Mouse (Mus musculus) heart, adult 18-20 months (tissue): ENCODE data around the gene Dync1i2. TPM values are rescaled to one million over a fixed set of nuclear protein-coding genes. Genes with fewer than 3 reads are reported as not detected.

Experiments
- DNase-seq, 2 experiments: peaks; one replicate each; pipeline ENCODE4 v3.0.0; 2021 to 2022; ENCODE audit warnings: mixed read lengths in 1 of 2
- long read RNA-seq, 2 experiments: library from polyadenylated mRNA; stranded (forward); transcript quantifications; one replicate each; pipeline ENCODE4 v2.0.0; 2021
- total RNA-seq, 2 experiments: library from RNA; stranded (reverse); gene quantifications; 2 replicates each; pipeline ENCODE4 v1.2.3; 2021

Dync1i2 gene
- 10 to 100 TPM; 60.3 to 62.0 TPM for total RNA-seq
- long read RNA-seq, experiment 1, transcript Dync1i2-201 (16 exons, 2,631 nt), result major isoform, 42 of 81 reads
- long read RNA-seq, experiment 1, transcript Dync1i2-204 (16 exons, 2,466 nt), result minor isoform, 12 of 81 reads
- long read RNA-seq, experiment 1, partial matches to known transcripts, result 21 of 81 reads
- long read RNA-seq, experiment 1, other reads (novel, unspliced or antisense), result 5 of 81 reads
- long read RNA-seq, experiment 2, transcript Dync1i2-204 (16 exons, 2,466 nt), result minor isoform, 9 of 51 reads
- long read RNA-seq, experiment 2, transcript Dync1i2-201 (16 exons, 2,631 nt), result major isoform, 18 of 51 reads
- long read RNA-seq, experiment 2, partial matches to known transcripts, result 16 of 51 reads
- long read RNA-seq, experiment 2, other reads (novel, unspliced or antisense), result 7 of 51 reads

DNA sequence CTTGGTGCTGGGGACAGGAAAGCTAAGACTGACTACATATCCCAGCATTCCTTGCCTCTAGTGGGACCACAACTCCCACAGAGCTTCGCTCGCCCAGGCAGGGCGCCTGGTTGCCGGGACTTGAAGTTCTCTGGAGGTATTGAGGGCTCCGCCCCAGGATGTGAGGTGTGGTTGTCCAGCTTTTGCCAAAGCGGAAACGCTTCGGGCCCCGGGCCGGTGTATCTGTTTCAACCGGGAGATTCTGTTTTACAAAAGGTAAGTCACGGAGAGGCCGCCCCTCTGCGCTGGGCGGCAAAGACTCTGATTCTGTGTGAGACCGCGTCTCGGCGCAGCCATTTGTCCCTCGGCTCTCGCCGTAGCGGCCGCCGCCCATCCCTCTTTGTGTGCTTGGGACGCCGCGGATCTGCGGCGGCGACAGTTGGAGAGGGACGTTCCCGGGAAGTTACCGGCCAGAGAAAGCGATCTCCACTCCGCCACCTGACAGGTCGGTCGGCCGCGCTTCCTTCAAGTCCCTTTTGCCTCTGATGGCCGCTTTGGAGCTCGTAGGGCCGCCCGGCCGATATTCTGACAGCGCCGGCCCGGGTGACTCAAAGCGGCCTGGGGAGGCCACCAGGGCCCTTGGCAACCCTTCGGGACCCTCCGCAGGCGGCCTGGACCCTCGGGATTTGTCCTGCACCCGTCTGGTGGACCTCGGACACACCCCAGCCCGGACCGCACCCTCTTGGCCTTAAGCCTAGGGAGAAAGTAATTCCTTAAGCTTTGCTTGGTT, at the start of gene Dync1i2:
Gene Dync1i2, plus strand, starts transcription at position 116 of the 769 bp plus-strand sequence.
- DNase-seq, result peak; percentile 95 to 97

DNA sequence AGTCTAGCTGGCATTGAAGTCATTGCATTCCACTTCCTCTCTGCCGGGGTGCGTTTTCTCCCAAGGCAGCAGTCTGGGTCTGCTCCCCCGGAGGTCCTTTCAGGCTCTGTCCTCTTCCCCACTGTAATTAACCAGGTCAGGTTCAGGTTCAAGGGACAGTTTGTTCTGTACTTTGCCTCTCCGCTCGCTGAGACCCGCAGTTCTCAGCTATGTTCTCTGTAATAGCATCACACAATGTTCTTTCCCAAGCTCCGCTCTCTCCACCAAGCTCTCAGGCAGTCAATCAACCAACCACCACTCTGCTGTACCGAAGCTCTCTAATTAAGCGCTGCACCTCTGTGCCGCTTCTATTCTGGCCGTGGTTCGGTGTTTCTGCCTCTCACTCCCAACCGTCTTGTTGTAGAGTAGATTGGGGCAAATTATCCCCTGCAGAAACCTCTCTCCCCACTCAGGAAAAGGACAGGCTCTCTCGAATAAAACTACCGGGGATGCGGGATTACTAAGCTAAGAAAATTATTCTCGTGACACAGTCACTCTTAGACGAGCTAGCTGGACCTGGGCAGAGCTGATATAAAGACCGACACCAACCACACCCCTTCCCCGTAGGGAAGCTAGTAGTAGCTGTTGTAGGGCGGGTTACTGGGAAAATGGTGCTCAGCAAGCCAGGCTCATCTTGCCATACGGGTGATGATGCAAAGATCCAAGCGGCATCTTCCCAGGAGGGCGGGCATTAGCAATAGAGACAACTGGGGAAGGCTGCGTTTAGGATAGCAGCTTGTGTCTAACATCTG, 48.5 kb upstream of the Dync1i2 start:
- DNase-seq, result no peak

DNA sequence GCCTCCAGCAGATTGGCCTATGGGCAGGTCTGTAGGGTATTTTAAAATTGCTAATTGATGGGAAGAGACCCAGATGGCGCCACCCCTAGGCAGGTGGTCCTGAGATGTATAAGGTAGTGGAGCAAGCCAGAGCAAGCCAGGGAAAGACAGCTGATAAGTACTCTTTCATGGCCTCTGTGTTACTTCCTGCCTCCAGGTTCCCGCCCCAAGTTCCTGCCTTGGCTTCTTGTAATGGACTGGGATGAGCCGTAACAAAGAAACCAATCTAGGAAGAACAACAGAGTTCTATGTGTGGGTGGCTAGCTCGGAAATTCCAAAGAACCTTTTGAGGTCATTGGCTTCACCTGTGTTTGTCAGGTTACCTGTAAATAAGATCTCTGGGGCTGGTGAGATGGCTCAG, 44.3 kb upstream of the Dync1i2 start:
- DNase-seq, result no peak

DNA sequence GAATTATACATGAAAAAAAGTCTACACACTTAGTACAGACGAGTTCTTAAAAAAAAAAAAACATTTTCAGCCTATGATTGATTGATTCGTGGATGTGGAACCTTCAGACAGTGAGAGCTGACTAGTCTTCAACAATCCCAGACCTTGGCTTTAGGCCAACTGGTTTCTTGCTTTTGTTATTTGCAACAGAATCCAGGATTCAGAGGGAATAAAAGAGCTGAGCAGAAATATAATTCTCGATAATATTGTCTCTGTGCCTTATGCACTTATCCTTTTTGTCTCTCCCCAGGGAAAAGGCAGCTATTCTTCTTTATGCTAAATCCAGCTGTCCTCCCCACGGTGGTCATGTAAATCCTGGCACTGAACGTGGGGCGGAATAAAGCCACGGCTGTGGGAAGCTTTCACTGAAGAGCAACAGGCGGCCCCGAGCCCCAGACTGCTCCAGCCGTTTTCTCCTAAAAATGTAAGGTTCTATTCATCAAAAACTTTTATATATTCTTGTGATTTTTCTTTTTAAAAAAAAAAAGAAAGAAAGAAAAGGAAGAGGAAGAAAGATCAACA, 43.0 kb upstream of the Dync1i2 start:
- no peak for DNase-seq

DNA sequence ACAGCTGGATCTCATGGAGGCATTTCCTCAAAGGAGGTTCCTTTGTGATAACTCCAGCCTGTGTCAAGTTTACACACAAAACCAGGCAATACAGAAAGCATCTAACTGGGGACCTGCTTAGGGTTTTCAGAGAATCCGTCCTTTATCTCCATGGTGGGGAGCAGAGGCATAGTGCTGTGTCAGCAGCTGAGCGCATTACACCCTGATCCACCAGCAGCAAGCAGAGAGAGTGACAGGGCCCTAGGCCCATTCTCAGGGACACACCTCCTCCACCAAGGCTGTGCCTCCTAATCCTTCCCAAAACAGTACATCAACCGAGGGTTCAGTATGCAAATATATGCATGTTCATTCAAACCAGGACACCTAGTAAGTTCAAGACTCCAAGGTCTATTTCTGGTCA, 38.5 kb upstream of the Dync1i2 start:
- DNase-seq, result no peak

DNA sequence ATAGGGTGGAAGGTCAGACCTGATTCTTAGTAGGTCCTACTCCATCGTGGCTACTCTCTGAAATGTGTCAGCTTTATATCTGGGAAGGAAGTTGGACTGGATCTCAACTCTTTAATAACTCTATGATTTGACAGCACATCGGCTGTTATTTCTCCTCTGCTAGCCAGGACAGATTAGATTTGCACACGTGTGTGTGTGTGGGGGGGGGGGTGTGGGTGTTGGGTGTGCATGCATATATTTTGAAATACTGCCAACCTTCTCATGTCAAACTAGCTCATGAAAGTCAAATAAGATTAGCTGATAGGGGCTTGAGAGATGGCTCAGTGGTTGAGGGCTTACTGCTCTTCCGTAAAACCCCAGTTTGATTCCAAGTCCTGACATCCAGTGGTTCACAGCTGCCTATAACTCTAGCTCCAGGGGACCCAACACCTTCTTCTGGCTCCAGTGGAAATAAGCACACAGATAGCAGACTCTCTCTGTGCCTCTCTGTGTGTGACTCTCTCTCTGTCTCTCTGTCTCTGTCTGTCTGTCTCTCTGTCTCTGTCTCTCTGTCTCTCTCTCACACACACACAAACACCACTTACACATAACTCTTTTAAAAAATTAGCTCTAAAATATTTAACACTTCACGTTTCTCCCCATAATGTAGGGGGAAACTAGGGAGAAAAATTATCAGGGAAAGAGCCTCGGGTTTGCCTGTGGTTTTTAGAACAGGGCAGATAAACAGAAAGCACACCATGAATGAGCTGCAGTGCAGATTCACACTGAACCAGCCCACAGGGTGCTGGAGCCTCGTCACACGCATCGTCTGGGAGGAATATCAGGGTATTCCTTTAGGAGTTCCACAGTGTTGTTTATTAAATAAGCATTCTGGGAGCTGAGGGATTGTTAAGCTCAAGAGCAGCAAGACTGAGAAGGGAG, 34.9 kb upstream of the Dync1i2 start:
- no peak for DNase-seq

DNA sequence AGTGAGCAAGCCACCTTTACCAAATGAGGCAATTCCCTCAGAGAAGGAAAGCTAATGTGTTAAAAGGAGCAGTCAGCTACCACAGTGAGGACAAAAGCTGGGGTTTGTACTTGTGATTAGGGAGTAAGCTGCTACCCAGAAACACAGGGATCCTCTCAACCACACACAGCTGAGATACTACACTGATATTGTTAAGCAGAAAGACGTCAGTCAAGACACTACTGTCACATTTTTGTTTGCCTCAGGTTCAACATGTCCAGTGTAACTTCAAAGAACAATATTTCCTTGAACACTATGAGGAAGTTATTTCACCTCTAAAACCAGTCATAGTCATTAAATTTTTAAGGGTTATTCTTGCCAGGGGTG, 34.3 kb upstream of the Dync1i2 start:
- no peak for DNase-seq

DNA sequence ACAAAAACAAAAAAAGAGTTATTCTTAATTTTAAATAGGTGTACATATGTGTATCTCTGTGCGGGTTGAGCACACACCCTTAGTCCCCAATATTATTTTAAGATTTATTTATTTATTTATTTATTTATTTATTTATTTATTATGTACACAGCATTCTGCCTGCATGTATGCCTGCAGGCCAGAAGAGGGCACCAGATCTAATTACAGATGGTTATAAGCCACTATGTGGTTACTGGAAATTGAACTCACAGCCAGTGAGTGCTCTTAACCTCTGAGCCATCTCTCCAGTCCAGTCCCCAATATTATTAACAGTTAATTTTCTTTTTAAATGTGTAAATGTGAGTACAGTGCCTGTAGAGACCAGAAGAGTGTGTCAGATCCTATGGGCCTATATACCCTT, 33.7 kb upstream of the Dync1i2 start:
- no peak for DNase-seq

DNA sequence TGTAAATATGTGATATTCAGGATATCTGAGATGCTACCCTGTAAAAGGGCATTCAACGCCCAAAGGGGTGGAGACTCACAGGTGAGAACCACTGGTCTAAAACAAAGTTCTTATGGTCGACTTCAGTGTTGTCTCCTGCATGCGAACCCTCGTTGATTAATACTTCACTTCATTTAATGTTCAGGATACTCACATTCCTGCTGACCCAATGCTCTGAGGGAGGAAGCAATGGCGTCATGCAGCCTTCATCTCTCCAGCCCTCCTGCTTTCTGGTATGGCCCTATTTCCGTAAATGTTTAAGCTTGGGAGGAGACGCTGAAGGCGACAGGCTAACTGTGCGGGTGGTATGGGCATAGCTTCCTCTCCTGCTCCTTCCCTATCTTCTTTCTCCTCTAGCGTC, 31.8 kb upstream of the Dync1i2 start:
- DNase-seq, result no peak

DNA sequence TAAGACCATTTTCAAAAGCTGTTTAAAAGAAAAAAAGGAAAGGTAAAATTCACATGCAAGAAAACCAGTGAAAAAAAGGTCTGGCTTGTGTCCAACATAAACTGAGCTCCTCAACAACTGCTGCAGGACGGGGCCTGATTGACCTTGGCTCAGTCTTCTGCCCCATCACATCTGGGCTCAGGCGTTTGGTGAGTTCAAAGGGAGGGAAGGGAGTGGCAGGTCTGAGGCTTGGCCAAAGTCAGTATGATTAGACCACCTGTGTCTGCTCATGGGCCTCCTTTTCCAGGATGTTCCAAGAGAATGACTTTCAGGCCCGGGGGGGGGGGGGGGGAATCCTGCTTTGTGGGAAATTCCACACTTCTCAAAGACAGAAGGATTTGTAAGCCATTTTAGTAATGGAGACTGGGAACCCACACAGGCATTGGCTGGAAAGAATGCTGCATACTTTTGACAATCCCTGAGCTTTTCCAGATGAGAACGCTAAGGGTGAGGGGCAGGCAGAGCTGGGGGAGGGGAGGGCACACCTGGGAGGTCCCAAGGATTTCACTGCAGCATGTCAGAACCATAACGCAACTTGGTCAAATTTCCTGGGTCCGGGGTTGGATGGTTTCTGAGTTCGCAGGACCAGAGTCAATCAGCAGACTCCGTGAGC, 30.8 kb upstream of the Dync1i2 start:
- DNase-seq, result no peak

DNA sequence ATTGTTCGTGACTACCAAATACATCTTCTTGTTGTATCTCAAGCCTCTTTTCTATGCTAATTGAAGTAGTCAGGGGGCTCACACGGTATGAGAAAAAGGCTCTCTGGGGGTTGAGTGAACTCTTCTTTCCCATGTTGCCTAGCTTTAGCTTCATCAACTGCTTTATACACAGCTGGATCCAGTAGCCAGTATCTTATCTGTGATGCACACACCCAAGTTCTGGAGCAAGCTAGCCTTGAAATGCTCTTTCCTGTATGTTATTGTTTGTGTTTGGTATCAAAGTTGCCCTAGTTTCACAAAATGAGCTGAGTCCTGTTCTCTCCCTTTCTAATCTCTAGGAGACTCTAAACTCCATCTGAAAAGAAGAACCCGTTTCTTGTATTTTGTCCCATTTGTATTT, 23.6 kb upstream of the Dync1i2 start:
- DNase-seq, result no peak

DNA sequence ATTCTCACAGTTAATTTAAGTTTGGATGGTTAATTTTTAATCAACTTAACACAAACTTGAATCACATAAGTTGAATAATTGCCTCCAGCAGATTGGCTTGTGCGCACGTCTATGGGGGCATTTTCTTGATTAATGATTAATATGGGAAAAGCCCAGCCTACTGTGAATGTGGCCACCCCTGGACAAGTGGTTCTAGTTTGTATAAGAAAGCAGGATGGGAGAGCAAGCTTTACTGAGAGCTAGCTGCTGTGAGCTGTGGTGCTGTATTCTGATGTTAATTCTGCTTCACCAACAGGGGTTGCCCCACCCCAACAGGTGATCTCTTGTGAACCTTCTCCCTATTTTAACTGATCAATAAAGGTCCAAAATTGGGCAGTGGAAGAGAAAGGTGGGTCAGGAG, 22.6 kb upstream of the Dync1i2 start:
- no peak for DNase-seq

DNA sequence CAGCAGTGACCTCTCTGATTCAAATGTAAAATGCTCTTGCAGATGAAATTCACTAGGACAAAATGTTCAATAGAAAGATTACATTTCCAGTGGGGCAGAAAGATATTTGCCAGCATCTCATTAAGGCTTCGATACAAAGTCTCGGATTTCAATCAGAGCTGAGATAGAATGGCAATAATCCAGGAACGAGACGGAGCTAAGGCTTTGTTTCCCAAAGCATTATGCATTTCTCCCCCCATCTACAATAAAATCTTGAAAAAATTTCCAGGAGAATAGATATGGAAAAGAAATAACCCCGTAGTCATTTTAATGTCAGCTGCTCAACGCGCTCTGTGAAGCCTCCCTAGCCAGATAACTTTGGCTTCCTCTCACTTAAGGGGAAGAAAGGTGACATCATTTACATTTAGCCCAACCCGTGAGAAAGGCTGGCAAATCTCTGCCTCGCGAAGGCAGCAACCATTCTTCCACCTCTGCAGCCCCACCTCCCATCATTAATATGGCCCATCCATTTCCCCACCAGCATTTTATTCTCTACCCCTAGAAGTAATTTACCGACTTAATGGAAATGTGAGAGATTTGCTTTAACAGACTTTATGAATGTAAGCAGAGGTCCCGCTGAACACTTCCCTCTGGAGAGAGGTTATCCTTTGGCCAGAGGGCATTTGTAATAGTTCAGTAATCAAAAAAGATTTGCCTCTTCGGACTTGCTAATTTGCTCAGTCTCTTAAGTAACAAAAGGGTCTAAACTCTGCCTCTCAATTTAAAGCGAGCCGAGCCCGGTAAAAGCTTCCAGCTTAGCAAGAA, 19.9 kb upstream of the Dync1i2 start:
- DNase-seq, result no peak

DNA sequence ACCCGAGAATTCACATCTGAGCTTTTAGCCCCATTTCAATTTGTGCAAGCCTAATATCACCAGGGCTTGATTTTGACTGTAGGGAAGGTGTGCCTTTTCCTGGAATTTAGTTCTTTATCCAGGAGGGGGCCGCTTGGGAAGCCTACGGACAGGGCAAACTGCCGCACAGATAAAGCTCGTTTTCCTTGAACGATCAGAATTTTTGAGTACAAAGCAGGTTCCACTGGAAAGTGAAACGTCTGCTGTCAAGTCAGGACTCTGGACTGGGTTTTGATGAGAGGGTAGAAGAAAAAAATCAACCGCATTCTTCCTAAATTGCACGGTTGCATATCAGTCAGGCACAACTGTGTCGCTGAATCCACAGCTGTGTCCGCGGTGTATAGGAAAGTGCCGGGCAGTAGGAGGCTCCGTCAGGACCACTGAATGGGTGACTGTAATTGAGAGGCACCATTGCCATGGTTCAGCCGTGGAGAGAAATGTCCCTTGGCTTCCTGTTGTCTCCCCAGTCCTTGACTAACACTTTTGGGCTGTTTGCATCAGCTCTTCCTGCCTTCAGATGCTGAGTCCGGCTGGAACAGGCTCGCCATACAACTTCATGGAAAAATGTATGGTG, 19.2 kb upstream of the Dync1i2 start:
- no peak for DNase-seq

DNA sequence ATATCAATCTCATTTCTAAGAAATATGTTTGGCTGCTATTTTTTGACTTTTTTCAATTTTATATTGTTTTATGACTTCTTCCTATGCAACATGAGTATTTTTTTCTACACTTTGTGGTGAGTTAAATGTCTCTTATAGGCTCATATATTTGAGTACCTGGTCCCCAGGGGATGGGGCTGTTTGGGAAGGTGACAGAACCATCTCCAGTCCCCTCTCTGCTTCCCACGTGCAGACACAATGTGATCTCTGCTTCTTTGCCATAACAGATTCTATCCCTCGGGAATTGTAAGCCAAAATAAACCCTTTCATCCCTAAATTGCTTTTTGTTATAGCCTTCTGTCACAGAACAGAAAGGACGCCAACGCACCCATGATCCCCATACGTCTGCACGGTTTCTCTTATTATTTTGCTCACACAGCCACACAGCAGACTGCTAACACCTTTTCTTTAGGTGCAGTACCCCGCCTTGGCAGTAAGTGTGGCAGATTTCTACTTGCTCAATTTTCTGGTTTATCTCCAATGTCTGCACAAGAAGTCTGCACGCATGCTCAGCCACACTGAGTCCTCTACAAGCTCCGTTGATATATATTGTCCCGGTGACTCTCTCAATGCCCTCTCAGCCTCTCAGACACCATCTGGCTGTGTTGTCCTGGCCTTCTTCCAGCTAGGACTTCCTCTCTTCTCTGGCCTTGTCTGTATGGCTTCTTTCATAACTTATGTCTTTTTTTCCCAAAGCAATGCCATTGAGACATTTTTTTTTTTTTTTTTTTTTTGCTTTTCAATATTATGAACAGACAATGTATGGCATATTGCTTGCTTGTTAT, 17.2 kb upstream of the Dync1i2 start:
- no peak for DNase-seq

DNA sequence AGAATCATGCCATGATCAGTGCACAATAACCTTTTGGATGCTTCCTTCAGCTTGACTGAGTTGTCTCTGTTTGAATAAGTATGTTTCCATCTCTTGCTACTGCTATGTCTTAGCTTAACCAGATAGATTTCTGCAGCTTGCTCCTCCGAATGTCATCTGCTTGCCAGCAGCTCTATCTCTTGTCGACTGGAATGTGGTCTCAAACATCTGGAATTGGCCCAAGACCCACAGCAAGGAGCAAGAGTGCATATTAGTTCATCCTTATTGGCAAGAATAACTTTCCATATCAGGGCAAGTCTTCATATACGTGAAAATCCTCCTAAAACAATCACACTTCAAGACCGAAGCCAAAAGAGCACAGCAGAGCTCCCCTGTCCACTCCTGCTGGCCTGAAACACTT, 14.6 kb upstream of the Dync1i2 start:
- peak in 1 of 2 experiments; percentile 27 for DNase-seq

DNA sequence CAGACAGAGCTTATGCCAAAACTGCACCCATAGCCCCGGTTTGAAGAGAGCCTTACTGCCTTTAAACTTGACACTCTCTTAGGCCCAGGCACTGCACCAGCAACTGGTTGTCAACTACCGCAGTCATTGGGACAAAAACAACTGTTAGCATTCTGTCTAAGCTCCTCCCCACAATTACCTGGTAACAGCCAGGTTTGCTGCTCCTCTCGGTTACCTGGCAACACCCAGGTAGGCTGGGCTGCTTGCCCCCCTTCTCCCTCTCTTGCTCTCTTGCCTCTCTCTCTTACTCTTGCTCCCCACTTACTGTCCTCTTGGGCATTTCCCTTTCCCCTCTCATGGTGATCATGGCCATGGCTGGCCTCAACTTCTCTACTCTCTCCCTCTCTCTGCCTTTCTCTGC, 12.6 kb upstream of the Dync1i2 start:
- no peak for DNase-seq

DNA sequence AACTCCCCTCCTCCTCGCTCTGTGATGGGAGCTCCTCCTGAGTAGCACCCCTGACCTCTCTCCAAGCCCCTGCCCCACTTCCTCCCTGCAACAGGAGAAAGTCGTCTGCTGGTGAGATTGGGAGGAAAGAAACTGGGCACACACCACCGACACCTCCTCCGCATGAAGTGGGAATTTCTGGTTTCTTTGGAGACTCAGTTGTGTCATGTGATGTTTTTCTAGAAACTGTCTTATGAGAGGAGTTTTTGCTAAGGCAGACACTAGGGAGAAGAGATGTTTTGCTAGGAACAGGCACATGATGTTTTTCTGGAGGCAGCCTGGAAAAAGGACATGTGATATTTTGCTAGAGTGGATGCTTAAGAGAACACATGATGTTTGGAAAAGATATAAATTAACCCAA, 11.0 kb upstream of the Dync1i2 start:
- peak in 1 of 2 experiments; percentile 14 for DNase-seq

DNA sequence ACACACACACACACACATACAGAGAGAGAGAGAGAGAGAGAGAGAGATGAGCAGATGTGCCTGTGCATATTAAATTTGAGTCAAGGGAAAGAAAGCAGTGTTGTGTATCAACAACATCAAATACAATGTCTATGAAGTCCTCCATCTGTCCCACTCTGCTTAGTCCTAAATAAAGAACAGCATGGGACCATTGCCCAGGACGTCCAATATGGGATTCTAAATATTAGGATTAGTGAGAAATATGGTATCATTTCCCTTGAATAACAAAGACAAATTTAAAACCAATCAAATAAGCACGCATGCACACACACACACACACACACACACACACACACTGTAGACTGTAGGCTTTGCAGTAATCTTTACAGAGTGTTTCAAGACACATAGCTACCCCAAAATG, 9.6 kb upstream of the Dync1i2 start:
- no peak for DNase-seq
